Mouse (Mus musculus) midbrain, embryonic 14.5 days (tissue): Measurements from ENCODE around the gene Gm49416. TPM values are rescaled to one million over a fixed set of nuclear protein-coding genes. Genes with fewer than 3 reads are reported as not detected.
"Not testable (repeated sequence)": the region's sequence is repeated elsewhere in the genome, so short reads cannot be mapped to it uniquely, and the experiment has no call there.

ENCODE experiments used
- ATAC-seq: fragments of 200-750 bp; cut with Nextera tagmentation; 2 replicates; pipeline ENCODE4 v1.8.0; 2017; ENCODE audit warnings: moderate number of reproducible peaks, moderate library complexity; ENCODE audit not compliant: low FRiP score, low TSS enrichment
- DNase-seq: peaks from one replicate; pipeline ENCODE4 v3.0.0-alpha.2; 2015
- H3K27ac ChIP-seq: fragments of 300-500 bp; sonication (generic); replicated peaks from 2 replicates; pipeline ENCODE4 v1.5.1; 2014; ENCODE audit warnings: mild to moderate bottlenecking, low read depth, low read length, moderate library complexity
- H3K27me3 ChIP-seq: fragments of 300-500 bp; sonication (generic); 2 replicates; pipeline ENCODE4 v1.6.1; 2014; ENCODE audit warnings: low read length, control low read depth, mixed read lengths; ENCODE audit not compliant: control insufficient read depth, insufficient read depth
- H3K36me3 ChIP-seq: fragments of 300-500 bp; sonication (generic); 2 replicates; pipeline ENCODE4 v1.6.1; 2014; ENCODE audit warnings: low read length, control low read depth; ENCODE audit not compliant: control insufficient read depth, insufficient read depth
- H3K4me1 ChIP-seq: fragments of 300-500 bp; sonication (generic); 2 replicates; pipeline ENCODE4 v1.6.1; 2014; ENCODE audit warnings: mild to moderate bottlenecking, antibody characterized with exemption, low read length, control low read depth; ENCODE audit not compliant: control insufficient read depth, insufficient read depth
- H3K4me2 ChIP-seq: fragments of 300-500 bp; sonication (generic); 2 replicates; pipeline ENCODE4 v1.6.1; 2014; ENCODE audit warnings: mild to moderate bottlenecking, low read length, moderate library complexity
- H3K4me3 ChIP-seq: fragments of 300-500 bp; sonication (generic); replicated peaks from 2 replicates; pipeline ENCODE4 v1.5.1; 2014; ENCODE audit warnings: low read depth, low read length
- H3K9ac ChIP-seq: fragments of 300-500 bp; sonication (generic); replicated peaks from 2 replicates; pipeline ENCODE4 v1.6.1; 2014; ENCODE audit warnings: mild to moderate bottlenecking, low read length, moderate library complexity
- H3K9me3 ChIP-seq: fragments of 300-500 bp; sonication (generic); 2 replicates; pipeline ENCODE4 v1.6.1; 2016; ENCODE audit warnings: low read length, control low read depth, mixed read lengths; ENCODE audit not compliant: control insufficient read depth
- WGBS: fragments of 180-500 bp; shearing (Covaris S2); extraction: QIAGEN DNeasy Blood & Tissue Kit; methylation state at CpG from one replicate; pipeline ENCODE4 v1.1.7; 2014; 5-methylcytosine and 5-hydroxymethylcytosine counted together
- polyA plus RNA-seq: library from polyadenylated mRNA; unstranded; fragments of >200 nt; fragmentation: Nextera tagmentation; extraction: Ambion mirVana; gene quantifications from 2 replicates; pipeline ENCODE4 v1.2.1, GENCODE M21; 2014

Gene Gm49416
- polyA plus RNA-seq, 1 experiment from 2014 or later, result 0.30 TPM

- Histone ChIP-seq H3K36me3 (peaks cover 37% of the 10 kb centered on the region), H3K4me3 (no peak within 1 kb of the TSS), H3K9ac (no peak within 1 kb of the TSS), H3K4me2 (no peak within 1 kb of the TSS), H3K27me3 (no peaks in the 10 kb centered on the region), H3K27ac (no peak within 1 kb of the TSS), H3K9me3 (no peaks in the 10 kb centered on the region), H3K4me1 (no peaks in the 10 kb centered on the region)
- ATAC-seq (no peak), DNase-seq (peak; percentile 9)
- 39% methylated on average over 7 of the region's 7 CpGs for WGBS
Measured at GRCm38 (mm10) chr19:8850402-8850901, 38.3 kb upstream of the Gm49416 start, which contains the start of gene Lrrn4cl. Gene Lrrn4cl, plus strand, starts transcription at chr19:8850768.

DNA sequence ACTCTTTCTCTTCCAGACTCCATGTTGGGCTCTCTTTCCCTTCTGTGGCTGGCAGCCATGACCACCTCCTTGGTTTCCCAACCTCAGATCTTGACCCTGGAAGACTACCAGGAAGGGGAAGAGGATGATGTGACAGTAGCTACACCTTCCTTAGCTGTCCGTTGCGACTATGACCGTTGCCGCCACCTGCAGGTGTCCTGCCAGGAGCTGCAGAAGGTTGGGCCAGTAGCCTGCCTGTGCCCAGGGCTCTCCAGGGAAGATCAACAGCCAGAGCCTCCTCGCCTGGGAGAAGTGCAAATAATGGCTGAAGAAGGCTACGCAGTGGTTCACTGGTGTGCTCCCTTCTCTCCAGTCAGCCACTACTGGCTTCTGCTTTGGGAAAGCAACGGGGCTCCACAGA, 37.1 kb upstream of the Gm49416 start:
- Histone ChIP-seq H3K27me3 (no peaks in the 10 kb centered on the region), H3K9me3 (no peaks in the 10 kb centered on the region), H3K27ac (no peak overlapping the region), H3K4me2 (no peak overlapping the region), H3K4me1 (no peaks in the 10 kb centered on the region), H3K36me3 (peaks cover 25% of the 10 kb centered on the region), H3K9ac (no peak overlapping the region), H3K4me3 (no peak overlapping the region)
- DNase-seq (no peak), ATAC-seq (no peak)
- 50% methylated on average over 7 of the region's 7 CpGs for WGBS

DNA sequence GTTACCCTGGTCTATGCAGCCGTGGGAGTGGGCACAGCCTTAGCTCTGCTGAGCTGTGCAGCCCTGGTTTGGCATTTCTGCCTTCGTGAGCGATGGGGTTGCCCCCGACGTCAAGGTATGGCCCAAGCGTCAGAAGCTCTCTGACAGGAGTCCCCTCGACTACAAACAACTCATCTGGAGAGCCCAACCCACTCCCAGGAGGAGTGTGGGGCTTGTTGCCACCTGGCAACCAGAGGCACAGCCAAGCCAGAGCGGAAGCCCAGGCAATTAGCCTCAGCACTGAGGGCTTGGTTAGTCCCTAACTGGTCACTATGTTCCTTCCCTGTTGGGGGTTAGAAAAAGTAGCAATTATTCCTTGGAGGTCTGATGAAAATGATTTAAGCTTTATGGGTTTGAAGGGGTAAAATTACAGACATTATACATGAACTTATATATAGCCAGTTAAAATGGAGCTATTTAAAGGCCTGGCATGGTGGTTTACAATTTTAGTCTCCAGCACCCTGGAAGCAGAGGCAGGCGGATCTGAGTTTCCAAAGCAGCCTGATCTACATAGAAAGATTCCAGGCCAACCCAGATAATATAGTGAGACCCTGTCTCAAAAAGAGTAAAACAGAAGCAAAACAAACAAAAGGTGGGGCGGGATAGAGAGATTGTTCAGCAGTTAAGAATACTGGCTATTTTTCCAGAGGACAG, 36.3 kb upstream of the Gm49416 start:
- 63% methylated on average over 10 of the region's 10 CpGs for WGBS
- no peaks in the 10 kb centered on the region for H3K4me1 ChIP-seq
- DNase-seq (no peak), ATAC-seq (no peak)
- H3K27me3 ChIP-seq, result no peaks in the 10 kb centered on the region
- H3K9ac ChIP-seq, result no peak overlapping the region
- no peak overlapping the region for H3K4me2 ChIP-seq
- peaks cover 17% of the 10 kb centered on the region for H3K36me3 ChIP-seq
- H3K4me3 ChIP-seq, result no peak overlapping the region
- no peaks in the 10 kb centered on the region for H3K9me3 ChIP-seq
- H3K27ac ChIP-seq, result no peak overlapping the region

DNA sequence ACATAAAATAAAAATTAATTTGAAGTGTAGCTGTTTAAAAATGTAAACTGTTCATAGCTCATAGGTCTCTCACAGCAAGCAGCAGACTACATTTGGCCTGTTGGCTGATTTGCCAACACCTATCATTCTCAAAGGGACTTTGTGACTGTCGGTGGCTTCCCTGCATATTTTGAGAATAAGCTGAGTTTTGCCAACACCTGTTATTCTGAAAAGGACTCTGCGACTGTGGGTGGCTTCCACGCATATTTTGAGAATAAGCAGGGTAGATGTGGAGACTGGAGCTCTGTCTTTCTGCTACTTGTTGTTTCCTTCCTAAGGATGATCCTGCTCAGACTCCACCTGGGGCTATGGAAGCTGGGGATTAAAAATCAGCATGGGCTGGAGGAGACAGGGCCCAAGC, 35.6 kb upstream of the Gm49416 start:
- no peak overlapping the region for H3K4me2 ChIP-seq
- no peaks in the 10 kb centered on the region for H3K4me1 ChIP-seq
- no peak for DNase-seq
- ATAC-seq, result no peak
- no peak overlapping the region for H3K4me3 ChIP-seq
- H3K27me3 ChIP-seq, result no peaks in the 10 kb centered on the region
- H3K9me3 ChIP-seq, result no peaks in the 10 kb centered on the region
- H3K27ac ChIP-seq, result no peak overlapping the region
- no peak overlapping the region for H3K9ac ChIP-seq
- WGBS, result 85% methylated on average over 3 of the region's 3 CpGs
- H3K36me3 ChIP-seq, result peaks cover 11% of the 10 kb centered on the region

- Histone ChIP-seq H3K4me1 (no peaks in the 10 kb centered on the region), H3K4me2 (no peak overlapping the region), H3K4me3 (no peak overlapping the region), H3K36me3 (no peaks in the 10 kb centered on the region), H3K27ac (no peak overlapping the region), H3K27me3 (no peaks in the 10 kb centered on the region), H3K9me3 (no peaks in the 10 kb centered on the region), H3K9ac (no peak overlapping the region)
- 47% methylated on average over 4 of the region's 4 CpGs for WGBS
- DNase-seq (peak; percentile 69), ATAC-seq (no peak)
Measured at GRCm38 (mm10) chr19:8857689-8858088, 31.0 kb upstream of the Gm49416 start.

DNA sequence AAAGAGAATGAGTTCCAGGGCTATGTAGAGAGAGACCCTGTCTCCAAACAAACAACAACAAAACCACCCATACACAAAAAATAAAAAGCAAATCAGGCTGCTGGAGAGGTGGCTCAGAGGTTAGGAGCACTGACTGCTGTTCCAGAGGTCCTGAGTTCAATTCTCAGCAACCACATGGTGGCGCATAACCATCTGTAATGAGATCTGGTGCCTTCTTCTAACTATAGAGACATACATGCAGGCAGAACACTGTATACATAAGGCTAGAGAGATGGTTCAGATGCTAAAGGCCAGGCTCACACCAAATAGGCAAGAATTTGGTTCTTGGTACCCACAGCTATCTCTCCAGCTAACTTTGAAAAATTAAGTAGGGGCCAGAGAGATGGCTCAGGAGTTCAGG, 29.7 kb upstream of the Gm49416 start:
- H3K4me2 ChIP-seq, result no peak overlapping the region
- WGBS, result 12% methylated on average over 1 of the region's 1 CpGs
- ATAC-seq, result no peak
- peak; percentile 62 for DNase-seq
- H3K27ac ChIP-seq, result no peak overlapping the region
- no peaks in the 10 kb centered on the region for H3K4me1 ChIP-seq
- H3K9ac ChIP-seq, result no peak overlapping the region
- H3K27me3 ChIP-seq, result no peaks in the 10 kb centered on the region
- H3K4me3 ChIP-seq, result no peak overlapping the region
- no peaks in the 10 kb centered on the region for H3K36me3 ChIP-seq
- no peaks in the 10 kb centered on the region for H3K9me3 ChIP-seq

DNA sequence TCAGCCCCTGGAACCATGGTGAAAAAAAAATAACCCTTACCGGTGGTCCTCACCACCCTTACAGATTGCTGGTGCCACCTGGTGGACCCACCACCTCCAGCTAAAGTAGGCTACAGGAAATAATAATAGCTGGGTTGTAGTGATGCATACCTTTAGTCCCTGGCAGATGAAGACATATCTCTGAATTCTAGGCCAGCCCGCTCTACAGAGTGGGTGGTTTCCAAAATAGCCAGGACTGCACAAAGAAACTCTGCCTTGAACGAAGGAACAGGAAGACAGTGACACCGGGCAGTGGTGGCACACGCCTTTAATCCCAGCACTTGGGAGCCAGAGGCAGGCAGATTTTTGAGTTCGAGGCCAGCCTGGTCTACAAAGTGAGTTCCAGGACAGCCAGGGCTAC, 24.5 kb upstream of the Gm49416 start:
- WGBS, result 88% methylated on average over 6 of the region's 6 CpGs
- Histone ChIP-seq H3K27me3 (no peaks in the 10 kb centered on the region), H3K4me3 (no peak overlapping the region), H3K36me3 (no peaks in the 10 kb centered on the region), H3K4me1 (no peaks in the 10 kb centered on the region), H3K9me3 (no peaks in the 10 kb centered on the region), H3K27ac (no peak overlapping the region), H3K9ac (no peak overlapping the region), H3K4me2 (no peak overlapping the region)
- no peak for DNase-seq
- ATAC-seq, result no peak

- not testable (repeated sequence) for H3K9ac ChIP-seq, H3K27me3 ChIP-seq, ATAC-seq, H3K4me3 ChIP-seq, H3K4me1 ChIP-seq, DNase-seq, H3K27ac ChIP-seq, H3K9me3 ChIP-seq
- Histone ChIP-seq H3K36me3 (peaks cover 21% of the 10 kb centered on the region), H3K4me2 (peak overlapping the region; percentile 84; the same call in 1 of the 2 replicates)
- WGBS, result 86% methylated on average over 3 of the region's 3 CpGs
Measured at GRCm38 (mm10) chr19:8870381-8870780, 18.3 kb upstream of the Gm49416 start.

- Histone ChIP-seq H3K4me1 (peaks cover 8% of the 10 kb centered on the region), H3K9me3 (no peaks in the 10 kb centered on the region), H3K27ac (peak overlapping the region; percentile 71), H3K4me3 (peak overlapping the region; percentile 95), H3K27me3 (no peaks in the 10 kb centered on the region), H3K9ac (peak overlapping the region; percentile 93), H3K4me2 (peak overlapping the region; percentile 84), H3K36me3 (peaks cover 25% of the 10 kb centered on the region)
- ATAC-seq (peak; percentile 38; the same call in 1 of the 2 replicates), DNase-seq (no peak)
- 61% methylated on average over 9 of the region's 9 CpGs for WGBS
Measured at GRCm38 (mm10) chr19:8870838-8871237, 17.9 kb upstream of the Gm49416 start.
